Mouse (Mus musculus) CH12.LX (cell line): ENCODE data around the gene Map7d1. TPM values are rescaled to one million over a fixed set of nuclear protein-coding genes. Genes with fewer than 3 reads are reported as not detected.

Experiments
- DNase-seq: peaks from one replicate; pipeline ENCODE4 v3.0.0-alpha.2; 2013; ENCODE audit errors: extremely low read depth
- H3K27ac ChIP-seq: 2 replicates; pipeline ENCODE4 v1.5.1; 2012; ENCODE audit warnings: low read depth, mild to moderate bottlenecking, control low read depth, moderate library complexity; ENCODE audit not compliant: insufficient read depth
- H3K27me3 ChIP-seq: replicated peaks from 2 replicates; pipeline ENCODE3; 2012; ENCODE audit warnings: inconsistent platforms
- H3K36me3 ChIP-seq, 2 experiments: replicated peaks in 1 of 2; 2 replicates each; pipeline versions ENCODE3 to v1.6.1; 2012; ENCODE audit warnings: inconsistent platforms in 1 of 2, low read length in 1 of 2, mild to moderate bottlenecking in 1 of 2, mixed read lengths in 1 of 2, moderate library complexity in 1 of 2; ENCODE audit not compliant: control insufficient read depth in 1 of 2, insufficient read depth in 1 of 2
- H3K4me1 ChIP-seq, 2 experiments: 2 replicates each; pipeline ENCODE4 v1.6.1; 2012; ENCODE audit warnings: inconsistent platforms in 1 of 2, moderate library complexity in 1 of 2; ENCODE audit not compliant: insufficient read depth in 2 of 2, control insufficient read depth in 1 of 2
- H3K4me2 ChIP-seq: 2 replicates; pipeline ENCODE4 v1.6.1; 2012; ENCODE audit warnings: low read depth, mild to moderate bottlenecking, control low read depth; ENCODE audit not compliant: poor library complexity, insufficient read depth, severe bottlenecking
- H3K4me3 ChIP-seq, 3 experiments: fragments of 150-350 bp in 1 of 3; sonication (generic) in 1 of 3; replicated peaks in 1 of 3; 2 replicates each; pipeline versions ENCODE3 to v1.5.1; 2011 to 2012; ENCODE audit warnings: low read depth in 2 of 3, low read length in 2 of 3, mild to moderate bottlenecking in 2 of 3, moderate library complexity in 2 of 3, control low read depth in 1 of 3, improper control_type of control experiment in 1 of 3, inconsistent platforms in 1 of 3, mixed read lengths in 1 of 3; ENCODE audit not compliant: poor library complexity in 1 of 3
- H3K79me2 ChIP-seq: replicated peaks from 2 replicates; pipeline ENCODE4 v1.6.1; 2012; ENCODE audit warnings: mild to moderate bottlenecking, moderate library complexity; ENCODE audit not compliant: control insufficient read depth, poor library complexity, insufficient read depth, severe bottlenecking; ENCODE audit errors: extremely low read depth
- H3K9ac ChIP-seq: 2 replicates; pipeline ENCODE4 v1.6.1; 2012; ENCODE audit warnings: low read depth, mild to moderate bottlenecking, control low read depth, moderate library complexity; ENCODE audit not compliant: insufficient read depth
- H3K9me3 ChIP-seq: replicated peaks from 2 replicates; pipeline ENCODE3; 2012; ENCODE audit warnings: low read length, inconsistent platforms, mixed read lengths
- BHLHE40 ChIP-seq: IDR thresholded peaks from 2 replicates; pipeline ENCODE4 v1.6.1; 2011; ENCODE audit warnings: mild to moderate bottlenecking, low read depth, low read length, improper control_type of control experiment
- CHD1 ChIP-seq: IDR thresholded peaks from 2 replicates; pipeline ENCODE4 v1.6.1; 2012; ENCODE audit warnings: low read depth, low read length, improper control_type of control experiment, inconsistent platforms
- ELF1 ChIP-seq: IDR thresholded peaks from 2 replicates; pipeline ENCODE4 v1.6.1; 2014; ENCODE audit warnings: low read depth, mild to moderate bottlenecking, inconsistent platforms, low read length, improper control_type of control experiment
- EP300 ChIP-seq: IDR thresholded peaks from 2 replicates; pipeline ENCODE4 v1.6.1; 2011; ENCODE audit warnings: low read length, improper control_type of control experiment
- HCFC1 ChIP-seq: IDR thresholded peaks from 2 replicates; pipeline ENCODE4 v1.6.1; 2012; ENCODE audit warnings: low read depth, mild to moderate bottlenecking, inconsistent platforms, low read length, improper control_type of control experiment
- IRF4 ChIP-seq: IDR thresholded peaks from 2 replicates; pipeline ENCODE4 v1.6.1; 2014; ENCODE audit warnings: low read depth, mild to moderate bottlenecking, inconsistent platforms, low read length, improper control_type of control experiment
- KAT2A ChIP-seq: IDR thresholded peaks from 2 replicates; pipeline ENCODE4 v1.6.1; 2012; ENCODE audit warnings: low read length, improper control_type of control experiment, inconsistent platforms; ENCODE audit not compliant: insufficient replicate concordance
- MAFK ChIP-seq: IDR thresholded peaks from 2 replicates; pipeline ENCODE4 v1.6.1; 2011; ENCODE audit warnings: low read length, improper control_type of control experiment; ENCODE audit not compliant: insufficient replicate concordance
- MAX ChIP-seq: IDR thresholded peaks from 2 replicates; pipeline ENCODE4 v1.6.1; 2011; ENCODE audit warnings: low read length, improper control_type of control experiment
- MEF2A ChIP-seq: IDR thresholded peaks from 2 replicates; pipeline ENCODE4 v1.6.1; 2014; ENCODE audit warnings: low read depth, mild to moderate bottlenecking, inconsistent platforms, low read length, improper control_type of control experiment, borderline replicate concordance
- MXI1 ChIP-seq: IDR thresholded peaks from 2 replicates; pipeline ENCODE4 v1.6.1; 2011; ENCODE audit warnings: mild to moderate bottlenecking, low read depth, low read length, improper control_type of control experiment
- MYC ChIP-seq: IDR thresholded peaks from 2 replicates; pipeline ENCODE4 v1.6.1; 2011; ENCODE audit warnings: low read depth, mild to moderate bottlenecking, improper control_type of control experiment, low read length
- NELFE ChIP-seq: IDR thresholded peaks from 2 replicates; pipeline ENCODE4 v1.6.1; 2011; ENCODE audit warnings: low read depth, low read length, improper control_type of control experiment
- RAD21 ChIP-seq: IDR thresholded peaks from 2 replicates; pipeline ENCODE4 v1.6.1; 2011; ENCODE audit warnings: low read depth, mild to moderate bottlenecking, low read length, improper control_type of control experiment, moderate library complexity
- RCOR1 ChIP-seq: conservative IDR thresholded peaks from 2 replicates; pipeline ENCODE4 v1.6.1; 2012; ENCODE audit warnings: low read depth, mild to moderate bottlenecking, inconsistent platforms, low read length, improper control_type of control experiment
- SIN3A ChIP-seq: IDR thresholded peaks from 2 replicates; pipeline ENCODE4 v1.6.1; 2012; ENCODE audit warnings: low read length, improper control_type of control experiment, inconsistent platforms
- TBP ChIP-seq: conservative IDR thresholded peaks from 2 replicates; pipeline ENCODE4 v1.6.1; 2011; ENCODE audit warnings: low read depth, low read length, improper control_type of control experiment
- USF1 ChIP-seq: IDR thresholded peaks from 2 replicates; pipeline ENCODE4 v1.6.1; 2014; ENCODE audit warnings: low read depth, mild to moderate bottlenecking, inconsistent platforms, low read length, improper control_type of control experiment
- ZMIZ1 ChIP-seq: IDR thresholded peaks from 2 replicates; pipeline ENCODE4 v1.6.1; 2012; ENCODE audit warnings: low read depth, mild to moderate bottlenecking, inconsistent platforms, low read length, improper control_type of control experiment
- ZNF384 ChIP-seq: IDR thresholded peaks from 2 replicates; pipeline ENCODE4 v1.6.1; 2012; ENCODE audit warnings: low read depth, low read length, improper control_type of control experiment, inconsistent platforms
- dilution Hi-C: fragments of 300-500 bp; cut with MboI; formaldehyde crosslinking; loops from 2 replicates; pipeline ENCODE4 v1.14.3; 2020; ENCODE audit warnings: low sequenced_read_pairs; ENCODE audit not compliant: extremely low pct_unique_long_range_greater_than_20kb, extremely low pct_ligation_motif_present
- in situ Hi-C: fragments of 300-500 bp; cut with MboI; formaldehyde crosslinking; loops from 3 replicates; pipeline ENCODE4 v1.14.3; 2019; ENCODE audit warnings: low sequenced_read_pairs, low pct_ligation_motif_present, low pct_unique_long_range_greater_than_20kb, mixed read lengths
- polyA plus RNA-seq: library from polyadenylated mRNA; unstranded; fragments of >175 nt; gene quantifications from 2 replicates; pipeline ENCODE4 v1.2.1, GENCODE M21; 2012; ENCODE audit warnings: low read depth; ENCODE audit not compliant: insufficient read length
- total RNA-seq, 2 experiments: library from RNA; depleted of rRNA; stranded (reverse); fragments of 300-350 nt in 1 of 2; fragments of >200 nt in 1 of 2; gene quantifications; 2 replicates each; pipeline ENCODE4 v1.2.3; 2012 to 2014

The Map7d1 gene
- total and polyA plus RNA-seq, 3 experiments = 12.5 to 62.2 (median 17.9) TPM

DNA sequence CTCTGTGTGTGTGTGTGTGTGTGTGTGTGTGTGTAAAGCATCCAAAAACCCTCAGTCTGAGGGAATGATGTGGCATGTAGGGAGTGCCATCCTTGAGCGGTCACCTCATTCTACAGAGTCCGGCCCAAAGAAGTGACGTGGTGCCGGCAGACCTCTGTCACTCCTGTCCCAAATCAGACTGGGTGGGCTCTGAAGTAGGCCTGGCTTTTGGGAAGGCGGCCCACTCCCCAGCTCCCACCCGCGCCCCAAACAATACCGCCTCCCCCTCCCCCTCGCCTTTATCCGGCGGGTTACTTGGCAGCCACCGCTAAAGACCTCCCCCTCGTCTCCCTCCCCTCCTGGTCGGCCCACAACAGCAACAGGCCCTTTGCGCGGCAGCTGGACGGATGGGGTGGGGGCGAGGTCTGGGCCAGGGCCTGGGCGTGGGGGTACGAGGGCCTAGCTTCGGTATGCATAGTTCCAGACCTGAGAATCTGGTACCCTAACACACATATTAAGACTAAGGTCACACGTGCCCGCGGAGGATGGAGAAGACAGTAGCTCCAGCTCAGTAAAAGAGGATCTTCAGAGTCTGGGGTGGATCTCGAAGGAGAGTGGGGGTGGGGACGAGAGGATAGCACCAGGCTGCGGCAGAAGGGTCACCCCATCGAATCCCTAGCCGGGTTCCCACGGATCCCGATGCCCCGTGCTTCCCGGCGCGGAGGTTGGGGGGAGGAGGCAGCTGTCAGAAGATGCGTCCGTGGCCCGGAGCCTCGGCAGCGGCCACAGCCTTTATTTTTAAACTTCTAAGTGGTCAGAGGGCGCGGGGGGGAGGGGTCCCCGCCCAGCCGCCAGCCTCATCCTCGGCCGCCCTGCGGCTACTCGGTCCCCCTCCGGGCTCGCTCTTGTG, 786 bp downstream of the Map7d1 start:
- Histone ChIP-seq H3K9me3 (no peaks in the 10 kb centered on the region), H3K4me1 (peaks cover 23 to 69% of the 10 kb centered on the region in 2 experiments), H3K9ac (peak overlapping the region; percentile 96), H3K27me3 (no peaks in the 10 kb centered on the region), H3K4me3 (peak overlapping the region; percentile 82 to 97 (median 82)), H3K36me3 (peaks cover 0 to 26% of the 10 kb centered on the region in 2 experiments), H3K27ac (no peak overlapping the region), H3K79me2 (peaks cover 25% of the 10 kb centered on the region), H3K4me2 (peak overlapping the region; percentile 73)
- no peak for DNase-seq
- in situ Hi-C loops (no loop called here), dilution Hi-C loops (no loop called here)
- TF ChIP-seq EP300 = no peak
- no peak for TF ChIP-seq RCOR1
- no peak for TF ChIP-seq ZMIZ1
- TF ChIP-seq SIN3A = peak; percentile 55; the same call in 1 of the 2 replicates
- TF ChIP-seq CHD1 = no peak
- TF ChIP-seq MYC = peak; percentile 12; the same call in 1 of the 2 replicates
- no peak for TF ChIP-seq MEF2A
- TF ChIP-seq USF1 = no peak
- TF ChIP-seq RAD21 = no peak
- no peak for TF ChIP-seq MAX
- peak; percentile 66; the same call in 1 of the 2 replicates for TF ChIP-seq MXI1
- TF ChIP-seq HCFC1 = no peak
- TF ChIP-seq TBP = no peak
- TF ChIP-seq NELFE = no peak
- no peak for TF ChIP-seq IRF4
- TF ChIP-seq ELF1 = no peak
- TF ChIP-seq ZNF384 = no peak
- TF ChIP-seq BHLHE40 = peak; percentile 39
- TF ChIP-seq KAT2A = no peak
- TF ChIP-seq MAFK = no peak
